ENCODE assay signal across 8 mouse cellular contexts in the genomic region with DNA sequence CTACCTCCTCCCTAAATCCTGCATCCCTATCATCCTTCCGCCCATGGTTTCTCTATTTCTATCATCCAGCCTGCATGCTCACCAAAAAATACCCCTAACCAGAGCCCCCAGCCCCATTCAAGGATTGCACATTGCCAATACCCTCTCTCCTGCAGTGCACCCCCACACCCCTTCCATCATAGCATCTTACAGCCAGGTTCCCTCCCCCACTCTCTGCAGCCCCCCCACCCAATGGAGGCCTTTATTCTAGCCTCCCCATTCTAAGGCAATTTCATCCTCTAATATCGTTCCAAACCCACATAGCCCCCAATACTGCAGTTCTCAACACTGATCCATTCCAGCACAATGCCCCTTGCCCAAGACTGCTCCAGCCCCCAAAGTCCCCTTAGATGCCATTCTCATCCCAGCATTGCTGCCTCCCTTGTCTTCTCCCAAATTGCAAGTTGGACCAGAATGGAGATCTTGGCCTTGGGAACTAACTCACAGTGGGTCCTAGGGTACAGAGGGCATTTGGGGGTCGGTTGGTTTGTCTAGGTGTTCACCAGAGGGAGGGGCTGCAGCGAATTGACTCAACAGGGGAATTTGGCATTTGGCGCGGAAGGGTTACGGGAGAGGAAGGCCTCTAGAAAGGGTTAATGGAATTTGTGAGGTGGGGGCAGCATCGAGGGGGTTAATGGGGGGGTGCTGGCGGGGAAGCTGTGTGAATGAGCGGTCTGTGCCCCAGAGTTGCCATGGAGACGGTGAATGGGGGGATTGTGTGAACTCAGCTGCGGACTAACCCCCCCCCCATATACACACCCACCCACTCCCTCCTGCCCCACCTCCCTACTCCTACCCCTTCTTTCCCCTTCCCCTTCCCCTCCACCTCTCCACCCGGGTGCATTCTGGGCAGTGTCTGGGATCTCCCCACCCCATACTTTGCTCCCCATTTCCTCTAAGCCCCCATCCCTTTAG. TPM values are rescaled to one million over a fixed set of nuclear protein-coding genes. Genes with fewer than 3 reads are reported as not detected.
DNase-seq lines count a peak whose midpoint lies in the region; ATAC-seq lines count a peak whose summit lies in the region.

No protein-coding gene starts in this region.

- H3K9ac ChIP-seq in liver, embryonic 13.5 days: no peak overlapping the region

- ATAC-seq in liver, embryonic 13.5 days (ENCODE audit: low read depth): no peak
- ATAC-seq in erythroid progenitor cell, adult 5-6 weeks (replicated peaks; ENCODE audit: low FRiP score, poor library complexity, severe bottlenecking): no peak

- H3K36me3 ChIP-seq in liver, embryonic 13.5 days: peaks cover 31% of the 10 kb centered on the region

- DNase-seq in cerebellum, postnatal 10 days: peak; percentile 50 to 61
- no peak for DNase-seq in cerebellum, adult 11-12 months
- DNase-seq in right cerebral cortex, postnatal 14 days: peak; percentile 29
- no peak for DNase-seq in right cerebral cortex, postnatal 36 days (ENCODE audit: low spot score in 2 of 2)
- no peak for DNase-seq in liver, embryonic 13.5 days
- no peak for DNase-seq in MN1 (ENCODE audit: low spot score)
- no peak for DNase-seq in ovary, adult 18-20 months (ENCODE audit: low spot score)

- H3K27me3 ChIP-seq in liver, embryonic 13.5 days: peaks cover 38% of the 10 kb centered on the region; the same call in 1 of the 2 replicates

- no peak overlapping the region for H3K4me2 ChIP-seq in liver, embryonic 13.5 days

- 32% methylated on average over 12 of the region's 13 CpGs for WGBS in liver, embryonic 13.5 days (ENCODE audit: insufficient replicate concordance)

- no peaks in the 10 kb centered on the region for H3K9me3 ChIP-seq in liver, embryonic 13.5 days (replicated peaks)

- H3K27ac ChIP-seq in liver, embryonic 13.5 days: no peak overlapping the region

- 0 out of 2 replicates have a peak overlapping the region, but pooled peaks have one; percentile 2 for H3K4me3 ChIP-seq in liver, embryonic 13.5 days (replicated peaks)

- peaks cover 4% of the 10 kb centered on the region; the same call in 1 of the 2 replicates for H3K4me1 ChIP-seq in liver, embryonic 13.5 days (replicated peaks)

RNA-seq across cellular contexts. Expression of a gene that starts 0.8 kb away (rescaled TPM):
- 0.14 and 0.21 TPM in 2 replicates for polyA plus RNA-seq in liver, embryonic 13.5 days (2015; fragmentation: Nextera tagmentation; extraction: Ambion mirVana)
- total RNA-seq in erythroid progenitor cell, adult 5-6 weeks (2015; ENCODE audit: low replicate concordance): not detected in 2 replicates
- total RNA-seq in erythroid progenitor cell, adult 5-6 weeks (2017; ENCODE audit: low replicate concordance): 0.26 and 1.5 TPM in 2 replicates

RNA-seq across cellular contexts. Expression of a gene that starts 25.9 kb away (rescaled TPM):
- polyA plus RNA-seq in liver, embryonic 13.5 days (2015; fragmentation: Nextera tagmentation; extraction: Ambion mirVana): 18.4 and 21.1 TPM in 2 replicates
- total RNA-seq in erythroid progenitor cell, adult 5-6 weeks (2015; ENCODE audit: low replicate concordance): 224 and 283 TPM in 2 replicates
- total RNA-seq in erythroid progenitor cell, adult 5-6 weeks (2017; ENCODE audit: low replicate concordance): 94.2 and 125 TPM in 2 replicates

RNA-seq across cellular contexts. Expression of a gene that starts 30.9 kb away (rescaled TPM):
- polyA plus RNA-seq in liver, embryonic 13.5 days (2015; fragmentation: Nextera tagmentation; extraction: Ambion mirVana): 0.08 TPM in 1 of 2 replicates, not detected in the other
- not detected in 2 replicates for total RNA-seq in erythroid progenitor cell, adult 5-6 weeks (2015; ENCODE audit: low replicate concordance)
- total RNA-seq in erythroid progenitor cell, adult 5-6 weeks (2017; ENCODE audit: low replicate concordance): not detected in 2 replicates

RNA-seq across cellular contexts. Expression of a gene that starts 31.7 kb away (rescaled TPM):
- 9.0 and 11.4 TPM in 2 replicates for polyA plus RNA-seq in liver, embryonic 13.5 days (2015; fragmentation: Nextera tagmentation; extraction: Ambion mirVana)
- total RNA-seq in erythroid progenitor cell, adult 5-6 weeks (2015; ENCODE audit: low replicate concordance): 37.1 and 39.8 TPM in 2 replicates
- 6.0 and 20.7 TPM in 2 replicates for total RNA-seq in erythroid progenitor cell, adult 5-6 weeks (2017; ENCODE audit: low replicate concordance)

RNA-seq across cellular contexts. Expression of a gene that starts 36.0 kb away (rescaled TPM):
- polyA plus RNA-seq in liver, embryonic 13.5 days (2015; fragmentation: Nextera tagmentation; extraction: Ambion mirVana): not detected in 2 replicates
- total RNA-seq in erythroid progenitor cell, adult 5-6 weeks (2015; ENCODE audit: low replicate concordance): not detected in 2 replicates
- total RNA-seq in erythroid progenitor cell, adult 5-6 weeks (2017; ENCODE audit: low replicate concordance): not detected in 2 replicates

Comparison
In these comparisons a context has a peak if more than half of its experiments do, and no peak if none do; other contexts are left out.
1. DNase-seq: peak in cerebellum, postnatal 10 days (2 of 2) and right cerebral cortex, postnatal 14 days (single experiment); none in cerebellum, adult 11-12 months (single experiment), right cerebral cortex, postnatal 36 days (0 of 2), liver, embryonic 13.5 days (single experiment), MN1 (single experiment) and ovary, adult 18-20 months (single experiment).